Mouse (Mus musculus) CD8-positive naive resting alpha-beta T cell, adult 2 months (primary cell): ENCODE results near the gene Tmem269.
A peak's percentile ranks its signal among the peaks of the same experiment; 100 is the strongest.

Experiments
- DNase-seq, 2 experiments: peaks; one replicate each; pipeline ENCODE4 v3.0.0; 2022; ENCODE audit warnings: low read depth in 2 of 2, low spot score in 2 of 2

Gene Tmem269

DNA sequence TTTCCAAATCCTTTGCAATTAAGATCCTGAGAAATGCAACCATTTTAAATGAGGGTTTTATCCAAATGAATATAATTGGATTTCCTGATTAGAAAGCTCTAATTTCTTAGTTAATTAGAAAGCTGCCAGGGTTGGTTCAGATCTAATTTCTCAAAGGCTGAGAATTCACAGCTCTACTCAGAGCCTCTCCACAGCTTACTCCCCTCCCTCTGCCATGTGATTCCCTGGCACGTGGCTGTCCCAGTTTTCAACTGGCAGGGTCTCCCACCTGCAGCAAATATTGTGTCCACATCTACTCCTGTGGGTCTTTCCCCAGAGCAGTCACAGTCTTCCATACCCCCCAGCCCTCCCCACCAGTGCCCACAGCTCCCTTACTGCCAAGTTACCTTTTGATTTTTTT lies 34.5 kb downstream of the Tmem269 start:
- no peak for DNase-seq

DNA sequence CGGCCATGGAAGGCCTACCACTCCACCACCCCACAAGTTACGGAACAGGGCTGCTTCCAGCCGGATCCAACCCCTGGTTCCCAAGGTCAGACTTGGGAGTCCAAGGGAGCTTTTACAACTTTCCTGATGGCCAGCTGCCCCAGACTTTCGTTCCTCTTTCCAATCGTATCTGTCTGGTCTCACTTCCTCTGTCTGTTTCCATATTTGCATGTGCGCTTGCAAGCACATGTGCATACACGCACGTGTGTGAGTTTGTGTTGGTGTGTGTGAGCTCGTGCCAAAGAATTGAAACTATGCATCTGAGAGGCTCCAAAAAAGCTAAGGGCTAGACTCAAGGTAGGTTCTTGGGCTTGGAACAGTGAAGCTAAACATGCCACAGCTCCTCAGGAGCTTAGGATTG lies 36.6 kb downstream of the Tmem269 start:
- no peak for DNase-seq

DNA sequence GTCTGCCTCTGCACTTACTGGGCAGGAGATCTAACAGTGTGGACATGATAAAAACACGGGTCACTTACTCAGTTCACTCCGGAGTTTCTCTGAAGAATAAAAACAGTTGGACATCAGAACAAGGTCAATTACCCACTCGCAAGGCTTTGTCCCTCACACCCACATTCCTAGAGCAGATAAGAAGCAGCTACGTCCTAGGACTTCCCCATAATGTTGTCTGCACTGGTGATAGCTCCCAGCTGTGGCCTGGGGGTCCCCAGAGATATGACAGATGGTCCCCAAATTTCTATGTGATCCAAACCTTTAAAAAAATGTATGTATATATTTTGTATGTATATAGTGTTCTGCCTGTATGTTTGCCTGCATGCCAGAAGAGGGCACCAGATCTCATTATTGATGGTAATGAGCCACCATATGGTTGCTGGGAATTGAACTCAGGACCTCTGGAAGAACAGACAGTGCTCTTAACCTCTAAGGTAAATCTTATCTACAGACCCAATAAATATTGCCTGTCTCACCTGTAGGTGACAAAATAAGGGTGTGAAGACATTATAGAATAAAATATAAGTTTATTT lies 37.8 kb downstream of the Tmem269 start:
- no peak for DNase-seq

DNA sequence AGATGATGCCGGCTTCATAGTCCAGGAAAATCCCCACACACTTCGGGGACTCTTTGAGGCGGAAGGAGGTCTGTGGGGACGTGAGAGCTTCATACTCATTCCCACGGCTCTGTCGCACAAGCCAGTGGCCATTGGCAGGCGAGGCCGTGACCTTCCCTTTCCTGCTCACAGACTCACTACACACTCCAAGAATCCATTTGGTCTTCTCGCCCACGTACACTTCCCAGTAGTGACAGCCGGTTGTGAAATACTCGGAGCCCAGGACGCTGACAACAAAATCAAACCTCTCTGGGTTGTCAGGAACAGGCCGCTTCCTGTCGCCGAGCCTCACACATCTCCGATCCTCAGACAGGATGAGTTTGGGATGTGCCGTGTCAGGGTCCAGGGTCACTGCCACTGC lies 39.7 kb downstream of the Tmem269 start:
- DNase-seq: no peak

GRCm38 (mm10) chr4:119177702-119178101 lies 40.3 kb downstream of the Tmem269 start:
- DNase-seq: no peak

DNA sequence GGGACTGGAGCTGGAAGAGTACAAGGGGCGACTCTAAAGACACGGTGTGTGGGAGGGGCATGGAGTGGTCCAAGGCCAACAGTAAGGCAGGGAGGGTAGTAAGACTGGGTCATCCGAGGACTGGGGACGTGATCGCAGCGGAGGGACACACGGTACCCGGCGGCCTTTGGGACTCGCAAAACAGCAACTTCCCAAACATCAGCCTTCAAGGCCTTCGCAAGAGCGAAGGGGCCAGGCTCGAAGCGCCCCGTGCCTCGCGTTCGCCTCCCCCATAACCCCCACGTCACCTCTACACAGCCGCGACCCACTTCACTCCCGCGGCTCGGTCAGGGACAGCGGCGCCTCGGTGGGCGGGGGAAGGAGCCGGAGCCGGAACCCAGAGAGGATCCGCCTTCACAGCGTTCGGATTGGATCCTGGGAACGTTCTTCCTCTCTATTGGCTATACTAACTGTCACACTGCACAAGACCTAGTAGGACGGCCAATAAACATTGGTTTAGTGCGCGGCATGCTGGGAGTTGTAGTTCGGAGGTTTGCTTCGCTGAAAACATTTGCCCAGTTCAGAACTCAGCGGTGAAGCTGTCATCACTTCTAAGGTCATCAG lies 44.1 kb downstream of the Tmem269 start, which contains the start of gene Zfp691:
TSS of gene Zfp691 (minus strand) at position 345 of the 603 bp plus-strand sequence.
- DNase-seq: peak; percentile 90 to 93

GRCm38 (mm10) chr4:119172919-119173650 lies 44.9 kb downstream of the Tmem269 start:
- peak in 1 of 2 experiments; percentile 11 for DNase-seq

DNA sequence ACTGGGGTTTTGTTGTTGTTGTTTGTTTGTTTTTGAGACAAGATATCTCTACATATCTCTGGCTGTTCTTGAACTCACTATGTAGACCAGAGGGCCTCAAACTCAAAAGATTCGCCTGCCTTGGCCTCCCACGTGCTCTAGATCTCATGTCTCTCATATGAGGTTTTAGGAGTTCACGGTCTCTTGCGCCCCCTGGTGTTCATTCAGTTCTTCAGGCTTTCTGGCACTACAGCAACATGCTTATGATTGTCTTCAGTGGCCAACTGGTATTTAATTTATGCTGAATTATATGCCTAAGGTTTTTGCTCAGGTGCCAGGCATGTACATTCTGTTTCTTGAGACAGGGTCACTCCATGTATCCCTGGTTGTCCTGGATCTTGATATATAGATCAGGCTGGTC lies 50.4 kb downstream of the Tmem269 start:
- DNase-seq: peak; percentile 80 to 83

DNA sequence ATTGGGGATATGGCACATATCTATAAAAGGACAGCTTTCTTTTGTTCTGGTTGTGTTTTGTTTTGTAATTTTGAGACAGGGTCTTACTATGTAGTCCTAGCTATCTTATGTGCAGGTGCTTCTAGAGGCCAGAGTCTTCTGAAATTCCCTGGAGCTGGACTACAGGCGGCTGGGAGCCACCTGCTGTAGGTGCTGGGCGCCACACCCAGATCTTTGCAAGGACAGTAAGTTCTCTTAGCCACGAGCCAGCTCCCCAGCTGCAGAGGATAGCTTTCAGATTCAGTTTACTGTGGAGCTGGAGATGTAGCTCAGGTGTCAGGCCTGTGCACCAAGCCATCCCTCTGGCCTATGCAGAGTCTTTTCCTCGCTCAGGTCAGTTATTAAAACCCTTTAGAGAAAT lies 50.9 kb downstream of the Tmem269 start:
- no peak for DNase-seq

DNA sequence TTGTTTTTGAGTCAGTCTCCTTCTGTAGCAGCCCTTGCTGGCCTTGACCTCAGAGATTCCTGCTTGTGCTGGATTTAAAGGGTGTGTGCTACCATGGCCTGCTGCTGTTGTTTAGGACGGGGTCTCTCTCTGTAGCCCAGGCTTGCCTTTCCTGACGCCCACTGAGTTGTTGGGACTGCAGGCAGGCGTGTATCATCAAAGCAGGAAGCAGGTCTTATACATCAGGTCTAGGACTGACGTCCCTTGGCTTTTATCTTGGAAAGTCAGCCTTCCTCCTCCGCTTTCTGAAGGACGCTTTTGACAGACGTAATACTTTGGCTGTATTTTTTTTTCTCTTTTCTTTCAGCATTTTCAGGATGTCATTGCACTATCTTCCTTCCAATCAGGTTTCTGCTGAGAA lies 52.1 kb downstream of the Tmem269 start:
- no peak for DNase-seq

- no peak for DNase-seq
These were observed 55.0 kb downstream of the Tmem269 start for GRCm38 (mm10) chr4:119162990-119163389.

DNA sequence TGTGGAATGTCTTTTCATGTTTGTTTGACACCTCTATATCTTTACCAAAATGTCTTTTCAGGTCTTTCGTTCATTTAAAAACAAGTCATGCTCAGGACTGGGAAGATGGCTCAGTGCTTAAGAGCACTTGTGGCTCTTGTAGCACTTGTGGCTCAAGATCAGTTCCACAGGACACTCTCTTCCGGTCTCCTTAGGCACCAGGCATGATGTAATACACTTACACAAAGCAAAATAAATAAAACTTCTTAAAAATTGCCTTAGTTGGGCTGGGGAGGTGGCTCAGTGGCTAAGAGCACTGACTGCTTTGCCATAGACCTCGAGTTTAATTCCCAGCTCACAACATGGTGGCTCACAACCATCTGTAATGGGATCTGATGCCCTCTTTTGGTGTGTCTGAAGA lies 56.7 kb downstream of the Tmem269 start:
- DNase-seq: no peak

- DNase-seq: no peak
These were observed 60.1 kb downstream of the Tmem269 start for GRCm38 (mm10) chr4:119157891-119158290.

DNA sequence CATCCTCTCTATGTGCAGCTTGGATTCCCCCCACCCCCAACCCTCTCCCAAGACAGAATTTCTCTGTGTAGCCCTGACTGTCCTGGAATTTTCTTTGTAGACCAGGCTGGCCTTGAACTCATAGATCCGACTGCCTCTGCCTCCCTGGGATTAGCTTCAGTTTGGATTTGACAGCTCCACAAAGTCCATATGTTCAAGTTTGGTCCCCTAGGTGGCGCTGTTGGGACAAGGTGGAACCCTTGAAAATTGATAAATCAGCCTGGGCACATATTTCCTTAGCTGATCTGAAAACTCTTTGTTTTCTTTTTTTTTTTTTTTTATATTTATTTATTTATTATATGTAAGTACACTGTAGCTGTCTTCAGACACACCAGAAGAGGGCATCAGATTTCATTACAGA lies 60.8 kb downstream of the Tmem269 start:
- DNase-seq: peak; percentile 51 to 74
